Mouse (Mus musculus): ENCODE measurements at regions not wholly inside any gene's neighbourhood (a gene's known extent, or its start where the extent isn't known, plus 50 kb on each side); places are given as distances from the start of the nearest gene placed in this dataset.

DNA sequence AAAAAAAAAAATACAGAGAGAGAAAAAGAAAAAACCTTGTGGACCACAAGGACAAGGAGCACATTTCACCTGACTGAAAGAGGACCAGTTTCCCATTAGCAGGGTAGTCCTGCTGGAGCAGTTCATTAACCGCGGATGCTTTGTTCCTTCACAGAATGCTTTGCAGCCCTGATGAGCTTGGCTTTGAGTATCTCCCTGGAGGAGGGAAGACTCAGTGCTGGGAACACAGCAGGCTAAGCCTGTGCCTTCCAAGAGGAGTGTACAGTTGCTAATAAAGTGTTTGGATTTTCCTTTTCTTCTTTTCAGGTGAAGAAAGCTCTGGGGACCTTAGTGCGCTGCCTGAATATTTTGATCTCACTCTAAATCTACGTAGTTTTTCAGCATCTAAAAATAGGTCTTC lies 980.3 kb upstream of the Map3k7 start:
- TF ChIP-seq CTCF (IDR thresholded peaks at IDR 0.05; ENCODE audit: control insufficient read depth, insufficient read depth, insufficient read length) (no peak), MYOG (IDR thresholded peaks at IDR 0.05; ENCODE audit: control insufficient read depth, extremely low read depth, insufficient read length) (no peak), MAX (IDR thresholded peaks at IDR 0.05) (no peak), MYOD1 (IDR thresholded peaks at IDR 0.05; ENCODE audit: control insufficient read depth, insufficient read length, low read depth) (no peak), CEBPB (IDR thresholded peaks at IDR 0.05; ENCODE audit: low read depth) (no peak)

Measured in C2C12 (cell line).